Comparison of ENCODE assay signal across 16 mouse cellular contexts in genomic region chr17:24375094-24375712, GRCm38 (mm10). TPM values are rescaled to one million over a fixed set of nuclear protein-coding genes. Genes with fewer than 3 reads are reported as not detected.
DNase-seq lines count a peak whose midpoint lies in the region; ATAC-seq and TF ChIP-seq lines count a peak whose summit lies in the region.
"Had no signal": no experiment of that assay in that cellular context is flagged by ENCODE, and none has a peak within 500 bp of the region (broad histone marks: within the 10 kb centered on the region; RNA-seq: fewer than 3 reads in every experiment).

No protein-coding gene starts in this region.

- WGBS in heart, embryonic 10.5 days = 71% methylated on average over 4 of the region's 5 CpGs
- WGBS in lung, embryonic 14.5 days = 61% methylated on average over 4 of the region's 5 CpGs
- 77% methylated on average over 4 of the region's 5 CpGs for WGBS in heart, postnatal 0 days
- WGBS in liver, postnatal 0 days (ENCODE audit: insufficient replicate concordance) = 73% methylated on average over 4 of the region's 5 CpGs

- no peaks in the 10 kb centered on the region for H3K9me3 ChIP-seq in heart, embryonic 10.5 days
- no peaks in the 10 kb centered on the region for H3K9me3 ChIP-seq in lung, embryonic 14.5 days (ENCODE audit: low read depth, low read length)
- no peaks in the 10 kb centered on the region for H3K9me3 ChIP-seq in heart, postnatal 0 days (replicated peaks; ENCODE audit: control insufficient read depth, low read length)
- H3K9me3 ChIP-seq in liver, postnatal 0 days (ENCODE audit: low read length) = no peaks in the 10 kb centered on the region
- H3K9me3 ChIP-seq: limb, embryonic 10.5 days; midbrain, embryonic 10.5 days had no signal

- peaks cover 4% of the 10 kb centered on the region; the same call in 1 of the 2 replicates for H3K4me1 ChIP-seq in heart, embryonic 10.5 days
- no peaks in the 10 kb centered on the region for H3K4me1 ChIP-seq in lung, embryonic 14.5 days (ENCODE audit: insufficient read depth)
- no peaks in the 10 kb centered on the region for H3K4me1 ChIP-seq in heart, postnatal 0 days (ENCODE audit: control insufficient read depth, insufficient read depth)
- H3K4me1 ChIP-seq in liver, postnatal 0 days (ENCODE audit: insufficient read depth) = no peaks in the 10 kb centered on the region
- H3K4me1 ChIP-seq: midbrain, embryonic 10.5 days had no signal

- no peak for TF ChIP-seq EP300 in heart, postnatal 0 days (IDR thresholded peaks at IDR 0.05; ENCODE audit: low read depth)
- no peak for TF ChIP-seq EP300 in liver, postnatal 0 days (IDR thresholded peaks at IDR 0.05; ENCODE audit: low read depth)

- peaks cover 13% of the 10 kb centered on the region for H3K36me3 ChIP-seq in heart, embryonic 10.5 days
- H3K36me3 ChIP-seq in lung, embryonic 14.5 days (ENCODE audit: insufficient read depth) = peaks cover 26% of the 10 kb centered on the region; the same call in 1 of the 2 replicates
- H3K36me3 ChIP-seq in heart, postnatal 0 days (replicated peaks; ENCODE audit: control insufficient read depth, insufficient read depth, low read length) = peaks cover 24% of the 10 kb centered on the region; the same call in 1 of the 2 replicates
- H3K36me3 ChIP-seq in liver, postnatal 0 days (replicated peaks; ENCODE audit: insufficient read depth, low read length) = peaks cover 60% of the 10 kb centered on the region
- H3K36me3 ChIP-seq: limb, embryonic 10.5 days had no signal

- H3K9ac ChIP-seq in lung, embryonic 14.5 days = no peak overlapping the region
- H3K9ac ChIP-seq in heart, postnatal 0 days (replicated peaks; ENCODE audit: low read depth, low read length) = no peak overlapping the region
- H3K9ac ChIP-seq in liver, postnatal 0 days (replicated peaks) = no peak overlapping the region
- H3K9ac ChIP-seq: hindbrain, embryonic 14.5 days had no signal

- ATAC-seq in lung, embryonic 14.5 days (ENCODE audit: insufficient read depth) = peak; percentile 56; the same call in 1 of the 2 replicates
- peak; percentile 57; the same call in 1 of the 2 replicates for ATAC-seq in heart, postnatal 0 days (ENCODE audit: insufficient read depth, low read depth)
- ATAC-seq in liver, postnatal 0 days = peak; percentile 36; the same call in 1 of the 2 replicates

- no peak for TF ChIP-seq CTCF in lung, embryonic 14.5 days (IDR thresholded peaks at IDR 0.05; ENCODE audit: low read depth)
- no peak for TF ChIP-seq CTCF in heart, postnatal 0 days (IDR thresholded peaks at IDR 0.05; ENCODE audit: low read depth)
- TF ChIP-seq CTCF in liver, postnatal 0 days (IDR thresholded peaks at IDR 0.05; ENCODE audit: low read depth) = no peak

- H3K4me2 ChIP-seq in lung, embryonic 14.5 days = no peak overlapping the region
- no peak overlapping the region for H3K4me2 ChIP-seq in heart, postnatal 0 days (ENCODE audit: low read depth, low read length)
- H3K4me2 ChIP-seq in liver, postnatal 0 days (ENCODE audit: low read depth, low read length) = no peak overlapping the region
- H3K4me2 ChIP-seq: hindbrain, embryonic 14.5 days had no signal

- 0 out of 2 replicates have a peak overlapping the region, but pooled peaks have one; percentile 4 for H3K27ac ChIP-seq in heart, embryonic 10.5 days
- no peak overlapping the region for H3K27ac ChIP-seq in lung, embryonic 14.5 days (ENCODE audit: low read depth)
- H3K27ac ChIP-seq in heart, postnatal 0 days (ENCODE audit: low read depth) = no peak overlapping the region
- no peak overlapping the region for H3K27ac ChIP-seq in liver, postnatal 0 days (ENCODE audit: low read depth)
- H3K27ac ChIP-seq: hindbrain, embryonic 14.5 days; limb, embryonic 10.5 days; midbrain, embryonic 10.5 days had no signal

- H3K4me3 ChIP-seq in heart, embryonic 10.5 days = no peak overlapping the region
- no peak overlapping the region for H3K4me3 ChIP-seq in lung, embryonic 14.5 days (ENCODE audit: low read depth, low read length)
- H3K4me3 ChIP-seq in heart, postnatal 0 days (ENCODE audit: low read depth, low read length) = no peak overlapping the region
- H3K4me3 ChIP-seq in liver, postnatal 0 days (ENCODE audit: low read depth, low read length) = no peak overlapping the region
- H3K4me3 ChIP-seq: limb, embryonic 10.5 days; midbrain, embryonic 10.5 days had no signal

- intact Hi-C loops in gastrocnemius, postnatal 14 days (cut with DNase I; ENCODE audit: low total_unique reads) = no loop called here

- no peaks in the 10 kb centered on the region for H3K27me3 ChIP-seq in heart, embryonic 10.5 days (ENCODE audit: insufficient read depth, poor library complexity, severe bottlenecking)
- no peaks in the 10 kb centered on the region for H3K27me3 ChIP-seq in lung, embryonic 14.5 days (ENCODE audit: insufficient read depth, low read length)
- H3K27me3 ChIP-seq in heart, postnatal 0 days (ENCODE audit: control insufficient read depth, insufficient read depth, low read length) = no peaks in the 10 kb centered on the region
- no peaks in the 10 kb centered on the region for H3K27me3 ChIP-seq in liver, postnatal 0 days (ENCODE audit: insufficient read depth, low read length)

- no peak for DNase-seq in heart, embryonic 10.5 days (ENCODE audit: low spot score)
- DNase-seq in heart, adult 11 months = no peak
- peak; percentile 35 for DNase-seq in lung, embryonic 14.5 days
- no peak for DNase-seq in lung, postnatal 14 days
- DNase-seq in heart, postnatal 0 days (ENCODE audit: low spot score) = peak; percentile 12
- peak; percentile 22 for DNase-seq in liver, postnatal 0 days
- no peak for DNase-seq in gastrocnemius, postnatal 14 days
- DNase-seq in ovary, postnatal 10 days (ENCODE audit: low spot score) = no peak
- DNase-seq: cerebellum, adult 18-20 months; gastrocnemius, postnatal 10 days; thymus, postnatal 25 days had no signal

RNA-seq across cellular contexts. Expression of gene Abca3, which starts 23.5 kb away (rescaled TPM):
- 7.2 and 8.2 TPM in 2 replicates for polyA plus RNA-seq in heart, embryonic 10.5 days (2016; fragmentation: Nextera tagmentation; extraction: Ambion mirVana)
- polyA plus RNA-seq in lung, embryonic 14.5 days (2014; fragmentation: Nextera tagmentation; extraction: Ambion mirVana) = 16.2 and 17.4 TPM in 2 replicates
- 13.8 and 14.8 TPM in 2 replicates for total RNA-seq in heart, postnatal 0 days (2014; rRNA removed; ENCODE audit: low replicate concordance)
- polyA plus RNA-seq in heart, postnatal 0 days (2015; fragmentation: Nextera tagmentation; extraction: Ambion mirVana) = 3.5 and 4.4 TPM in 2 replicates
- 6.4 and 7.1 TPM in 2 replicates for polyA plus RNA-seq in liver, postnatal 0 days (2015; fragmentation: Nextera tagmentation; extraction: Ambion mirVana)
- total RNA-seq in gastrocnemius, postnatal 14 days (2021) = 1 to 10 TPM; 9.0 to 9.8 TPM

RNA-seq across cellular contexts. Expression of gene Abca17, which starts 24.3 kb away (rescaled TPM):
- not detected in 2 replicates for polyA plus RNA-seq in heart, embryonic 10.5 days (2016; fragmentation: Nextera tagmentation; extraction: Ambion mirVana)
- polyA plus RNA-seq in lung, embryonic 14.5 days (2014; fragmentation: Nextera tagmentation; extraction: Ambion mirVana) = not detected in 2 replicates
- not detected in 2 replicates for total RNA-seq in heart, postnatal 0 days (2014; rRNA removed; ENCODE audit: low replicate concordance)
- not detected in 2 replicates for polyA plus RNA-seq in heart, postnatal 0 days (2015; fragmentation: Nextera tagmentation; extraction: Ambion mirVana)
- not detected in 2 replicates for polyA plus RNA-seq in liver, postnatal 0 days (2015; fragmentation: Nextera tagmentation; extraction: Ambion mirVana)
- total RNA-seq in gastrocnemius, postnatal 14 days (2021) = under 1 TPM in 1 of 2 experiments, not detected in 1; 0.09 TPM
- polyA plus RNA-seq: C2C12; limb, embryonic 10.5 days; stomach, embryonic 14.5 days had no signal

RNA-seq across cellular contexts. Expression of gene Rnps1, which starts 39.2 kb away (rescaled TPM):
- polyA plus RNA-seq in heart, embryonic 10.5 days (2016; fragmentation: Nextera tagmentation; extraction: Ambion mirVana) = 311 and 345 TPM in 2 replicates
- polyA plus RNA-seq in lung, embryonic 14.5 days (2014; fragmentation: Nextera tagmentation; extraction: Ambion mirVana) = 282 and 292 TPM in 2 replicates
- total RNA-seq in heart, postnatal 0 days (2014; rRNA removed; ENCODE audit: low replicate concordance) = 123 and 174 TPM in 2 replicates
- 127 and 135 TPM in 2 replicates for polyA plus RNA-seq in heart, postnatal 0 days (2015; fragmentation: Nextera tagmentation; extraction: Ambion mirVana)
- polyA plus RNA-seq in liver, postnatal 0 days (2015; fragmentation: Nextera tagmentation; extraction: Ambion mirVana) = 67.4 and 69.9 TPM in 2 replicates
- total RNA-seq in gastrocnemius, postnatal 14 days (2021) = 10 to 100 TPM; 48.2 to 51.5 TPM

RNA-seq across cellular contexts. Expression of gene Eci1, which starts 51.2 kb away (rescaled TPM):
- polyA plus RNA-seq in heart, embryonic 10.5 days (2016; fragmentation: Nextera tagmentation; extraction: Ambion mirVana) = 146 and 187 TPM in 2 replicates
- polyA plus RNA-seq in lung, embryonic 14.5 days (2014; fragmentation: Nextera tagmentation; extraction: Ambion mirVana) = 79.8 and 80.8 TPM in 2 replicates
- total RNA-seq in heart, postnatal 0 days (2014; rRNA removed; ENCODE audit: low replicate concordance) = 440 and 624 TPM in 2 replicates
- 595 and 640 TPM in 2 replicates for polyA plus RNA-seq in heart, postnatal 0 days (2015; fragmentation: Nextera tagmentation; extraction: Ambion mirVana)
- 162 and 193 TPM in 2 replicates for polyA plus RNA-seq in liver, postnatal 0 days (2015; fragmentation: Nextera tagmentation; extraction: Ambion mirVana)
- total RNA-seq in gastrocnemius, postnatal 14 days (2021) = 100 to 1,000 TPM; 133 to 200 TPM

Comparison
In these comparisons a context has a peak if more than half of its experiments do, and no peak if none do; other contexts are left out.
1. DNase-seq: peak in lung, embryonic 14.5 days (single experiment), heart, postnatal 0 days (single experiment) and liver, postnatal 0 days (single experiment); none in heart, embryonic 10.5 days (single experiment), heart, adult 11 months (single experiment), lung, postnatal 14 days (single experiment), gastrocnemius, postnatal 14 days (single experiment) and ovary, postnatal 10 days (single experiment).
2. Peak in every context shown above with its lines, with median percentiles within 50 percentile points of each other: ATAC-seq.